Mouse (Mus musculus) heart, postnatal 0 days (tissue): ENCODE data around the gene Elf2.

Experiments used
- CTCF ChIP-seq: IDR thresholded peaks from 2 replicates; pipeline ENCODE4 v1.5.1; 2016; ENCODE audit warnings: antibody characterized with exemption, control low read depth, low read depth
- EP300 ChIP-seq: IDR thresholded peaks from 2 replicates; pipeline ENCODE4 v1.6.1; 2016; ENCODE audit warnings: antibody characterized with exemption, low read depth

DNA sequence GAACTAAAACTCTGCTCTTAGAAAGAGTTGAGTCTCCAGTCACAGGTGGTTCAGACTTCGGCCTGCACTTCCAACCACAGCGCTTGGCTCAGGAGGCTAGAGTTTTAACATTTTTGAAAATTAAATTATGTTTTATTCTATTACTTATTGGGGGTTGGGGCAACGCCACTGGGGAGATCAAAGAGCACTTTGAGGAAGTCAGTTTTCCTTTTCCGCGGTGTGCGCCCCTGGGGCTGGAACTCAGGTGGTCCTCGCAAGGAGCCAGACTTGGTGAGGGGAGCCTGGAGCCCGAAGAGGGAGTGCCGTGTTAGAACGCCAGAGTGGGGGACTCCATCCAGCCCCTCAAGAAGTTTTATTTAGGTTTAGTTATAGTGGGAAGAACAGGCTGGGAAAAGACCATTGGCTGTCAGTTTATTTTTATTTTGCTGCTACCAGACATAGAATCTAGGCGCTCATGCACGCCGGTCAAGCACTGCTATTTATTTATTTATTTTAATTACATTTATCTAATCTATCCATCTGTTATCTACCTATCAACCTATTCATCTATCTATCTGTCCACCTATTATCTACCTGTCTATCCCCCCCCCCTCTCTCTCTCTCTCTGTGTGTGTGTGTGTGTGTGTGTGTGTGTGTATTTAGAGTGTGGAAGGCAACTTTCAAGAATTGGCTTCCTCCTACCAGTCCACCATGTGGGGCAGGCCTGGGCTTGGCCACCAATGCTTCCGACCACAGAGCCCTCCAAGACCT lies 19.3 kb upstream of the Elf2 start:
- TF ChIP-seq CTCF (no peak), EP300 (no peak)
